Mouse (Mus musculus) spleen, postnatal 36 days (tissue): ENCODE measurements around the gene Gm20388.
"Not testable (repeated sequence)": the region's sequence is repeated elsewhere in the genome, so short reads cannot be mapped to it uniquely, and the experiment has no call there.

ENCODE experiments used
- DNase-seq, 2 experiments: peaks; one replicate each; pipeline ENCODE4 v3.0.0; 2022; ENCODE audit warnings: low spot score in 2 of 2, mixed read lengths in 1 of 2

Gm20388 gene

GRCm38 (mm10) chr8:123185566-123186409 lies 3275.1 kb downstream of the Gm20388 start, which contains the start of gene Dpep1:
Gene Dpep1, plus strand, starts transcription at chr8:123186242.
- no peak for DNase-seq

GRCm38 (mm10) chr8:123188006-123188405 lies 3277.4 kb downstream of the Gm20388 start:
- no peak for DNase-seq

GRCm38 (mm10) chr8:123188841-123189240 lies 3278.2 kb downstream of the Gm20388 start:
- no peak for DNase-seq

GRCm38 (mm10) chr8:123190678-123191077 lies 3280.0 kb downstream of the Gm20388 start:
- peak; percentile 15 to 34 for DNase-seq

GRCm38 (mm10) chr8:123191908-123192307 lies 3281.3 kb downstream of the Gm20388 start:
- no peak for DNase-seq

GRCm38 (mm10) chr8:123193771-123194170 lies 3283.1 kb downstream of the Gm20388 start:
- no peak for DNase-seq

- peak; percentile 31 to 60 for DNase-seq
These were observed 3286.4 kb downstream of the Gm20388 start for GRCm38 (mm10) chr8:123197016-123197415.

GRCm38 (mm10) chr8:123199864-123200263 lies 3289.2 kb downstream of the Gm20388 start:
- no peak for DNase-seq

GRCm38 (mm10) chr8:123202288-123202687 lies 3291.6 kb downstream of the Gm20388 start:
- DNase-seq: peak; percentile 25 to 37

GRCm38 (mm10) chr8:123203571-123203970 lies 3292.9 kb downstream of the Gm20388 start:
- DNase-seq: no peak

GRCm38 (mm10) chr8:123211876-123212275 lies 3301.2 kb downstream of the Gm20388 start:
- no peak for DNase-seq

GRCm38 (mm10) chr8:123212321-123213117 lies 3301.9 kb downstream of the Gm20388 start, which contains the start of the genes Chmp1a and Spata33:
Gene Chmp1a, minus strand, starts transcription at chr8:123212763.
Gene Spata33, plus strand, starts transcription at chr8:123212832.
- DNase-seq: peak; percentile 82 to 87

GRCm38 (mm10) chr8:123213118-123213772 lies 3302.6 kb downstream of the Gm20388 start:
- no peak for DNase-seq

- no peak for DNase-seq
These were observed 3304.8 kb downstream of the Gm20388 start for GRCm38 (mm10) chr8:123215430-123215829.

- DNase-seq: no peak
These were observed 3310.3 kb downstream of the Gm20388 start for GRCm38 (mm10) chr8:123220917-123221316.

- DNase-seq: peak; percentile 89 to 91
These were observed 3313.9 kb downstream of the Gm20388 start, which contains the start of gene Cdk10 for GRCm38 (mm10) chr8:123224278-123225266. Gene Cdk10, plus strand, starts transcription at chr8:123224842.

- DNase-seq: no peak
These were observed 3317.8 kb downstream of the Gm20388 start for GRCm38 (mm10) chr8:123228416-123228815.

GRCm38 (mm10) chr8:123230326-123230725 lies 3319.7 kb downstream of the Gm20388 start:
- DNase-seq: not testable (repeated sequence)

- DNase-seq: no peak
These were observed 3321.1 kb downstream of the Gm20388 start for GRCm38 (mm10) chr8:123231742-123232141.

- DNase-seq: no peak
These were observed 3321.9 kb downstream of the Gm20388 start for GRCm38 (mm10) chr8:123232553-123232952.
